Comparison of ENCODE assay signal across 11 mouse cellular contexts in the genomic region with DNA sequence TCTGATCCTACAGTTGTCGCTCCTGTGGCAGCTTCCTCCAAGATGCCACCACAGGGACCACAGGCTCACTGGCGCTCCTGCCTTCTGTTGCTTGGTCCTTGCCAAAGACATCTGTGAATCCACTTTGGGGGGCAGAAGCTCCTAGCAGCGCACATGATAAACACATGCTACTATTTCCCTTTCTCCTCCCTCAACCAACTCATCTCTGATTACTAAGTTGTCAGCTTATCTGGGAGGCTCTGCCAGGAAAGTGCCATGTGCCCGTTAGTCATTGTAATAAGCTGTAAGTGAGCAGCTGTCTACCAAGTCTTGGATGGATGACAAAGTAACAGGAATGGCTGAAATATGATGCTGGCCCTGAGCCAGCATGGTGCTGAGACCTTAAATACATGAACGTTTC.
DNase-seq lines count a peak whose midpoint lies in the region; ATAC-seq and TF ChIP-seq lines count a peak whose summit lies in the region.
"Had no signal": no experiment of that assay in that cellular context is flagged by ENCODE, and none has a peak within 500 bp of the region (broad histone marks: within the 10 kb centered on the region; RNA-seq: fewer than 3 reads in every experiment).

No protein-coding gene starts in this region.

- no peaks in the 10 kb centered on the region for H3K36me3 ChIP-seq in forebrain, postnatal 0 days (ENCODE audit: insufficient read depth)
- H3K36me3 ChIP-seq: heart, embryonic 12.5 days had no signal

- peak; percentile 87 for ATAC-seq in forebrain, postnatal 0 days

- intact Hi-C loops in gastrocnemius, postnatal 36 days (cut with DNase I), result no loop called here

- H3K27me3 ChIP-seq in forebrain, postnatal 0 days (ENCODE audit: insufficient read depth, low read length), result no peaks in the 10 kb centered on the region
- H3K27me3 ChIP-seq: heart, embryonic 12.5 days had no signal

- no peak overlapping the region for H3K4me2 ChIP-seq in forebrain, postnatal 0 days (ENCODE audit: low read depth)
- H3K4me2 ChIP-seq: heart, embryonic 12.5 days had no signal

- no peak overlapping the region for H3K9ac ChIP-seq in forebrain, postnatal 0 days
- H3K9ac ChIP-seq: heart, embryonic 12.5 days had no signal

- H3K27ac ChIP-seq in forebrain, postnatal 0 days (ENCODE audit: low read depth, low read length), result no peak overlapping the region

- 0 out of 2 replicates have a peak, but pooled peaks cover 3% of the 10 kb centered on the region for H3K4me1 ChIP-seq in forebrain, postnatal 0 days (ENCODE audit: insufficient read depth)
- H3K4me1 ChIP-seq: heart, embryonic 12.5 days had no signal

- no peak for TF ChIP-seq CTCF in forebrain, postnatal 0 days (IDR thresholded peaks at IDR 0.05; ENCODE audit: low read depth)

- peak; percentile 2 for DNase-seq in gastrocnemius, adult 18-20 months (ENCODE audit: low spot score)
- no peak for DNase-seq in gastrocnemius, postnatal 36 days
- DNase-seq in right cerebral cortex, postnatal 10 days (ENCODE audit: low spot score in 2 of 2), result peak; percentile 30 to 50
- DNase-seq in right cerebral cortex, adult 18-20 months, result no peak
- DNase-seq in forebrain, postnatal 0 days, result peak; percentile 81
- peak; percentile 34 for DNase-seq in retina, postnatal 7 days (ENCODE audit: low read depth, low spot score)
- no peak for DNase-seq in kidney, adult 11 months
- no peak for DNase-seq in embryo, embryonic 11 days
- DNase-seq: kidney, adult 8-10 months; lung, postnatal 10 days had no signal

- WGBS in forebrain, postnatal 0 days, result 26% methylated on average over 5 of the region's 5 CpGs

- no peaks in the 10 kb centered on the region for H3K9me3 ChIP-seq in forebrain, postnatal 0 days (ENCODE audit: low read length)
- H3K9me3 ChIP-seq: heart, embryonic 12.5 days had no signal

- no peak overlapping the region for H3K4me3 ChIP-seq in forebrain, postnatal 0 days (ENCODE audit: low read depth, low read length)
- H3K4me3 ChIP-seq: heart, embryonic 12.5 days had no signal

Comparison
In these comparisons a context has a peak if more than half of its experiments do, and no peak if none do; other contexts are left out.
1. DNase-seq: peak in gastrocnemius, adult 18-20 months (single experiment), right cerebral cortex, postnatal 10 days (2 of 2), forebrain, postnatal 0 days (single experiment) and retina, postnatal 7 days (single experiment); none in gastrocnemius, postnatal 36 days (0 of 2), right cerebral cortex, adult 18-20 months (single experiment), kidney, adult 11 months (single experiment) and embryo, embryonic 11 days (single experiment).